Mouse (Mus musculus) cerebral cortex, adult 2 months (tissue): ENCODE data around the gene Nsun2.

Source experiments
- WGBS: fragments of 180-500 bp; shearing (Covaris S2); methylation state at CpG from one replicate; pipeline ENCODE4 v1.1.7; 2018; 5-methylcytosine and 5-hydroxymethylcytosine counted together

Nsun2 gene

DNA sequence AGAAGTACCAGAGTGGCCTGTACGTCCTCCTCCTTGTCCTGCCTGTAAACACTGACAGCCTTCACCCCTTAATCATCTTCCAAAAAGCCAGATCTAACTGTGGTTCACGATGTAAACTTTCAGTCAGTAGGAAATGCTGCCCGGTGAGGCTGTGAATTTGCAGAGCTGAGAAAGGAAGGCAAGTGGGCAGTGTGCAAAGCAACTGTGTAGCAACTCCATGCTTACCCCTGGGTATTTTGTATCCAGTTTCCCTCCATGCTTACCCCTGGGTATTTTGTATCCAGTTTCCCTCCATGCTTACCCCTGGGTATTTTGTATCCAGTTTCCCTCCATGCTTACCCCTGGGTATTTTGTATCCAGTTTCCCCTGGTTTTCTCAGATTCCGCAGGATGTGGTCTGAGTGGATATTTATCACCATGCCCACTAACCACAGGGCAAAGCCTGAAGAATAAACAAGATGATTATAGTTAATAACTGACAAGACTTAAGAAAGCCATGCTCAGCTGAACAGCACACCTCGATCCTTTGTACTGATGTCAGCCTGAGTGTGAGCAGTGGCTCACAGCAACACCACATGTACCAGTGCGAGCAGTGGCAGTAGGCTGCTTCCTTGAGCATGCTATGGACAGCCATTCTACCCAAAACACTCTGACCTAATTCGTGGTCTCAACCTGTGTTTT is 61.2 kb downstream of the Nsun2 start:
- WGBS: 80% methylated on average over 7 of the region's 7 CpGs

DNA sequence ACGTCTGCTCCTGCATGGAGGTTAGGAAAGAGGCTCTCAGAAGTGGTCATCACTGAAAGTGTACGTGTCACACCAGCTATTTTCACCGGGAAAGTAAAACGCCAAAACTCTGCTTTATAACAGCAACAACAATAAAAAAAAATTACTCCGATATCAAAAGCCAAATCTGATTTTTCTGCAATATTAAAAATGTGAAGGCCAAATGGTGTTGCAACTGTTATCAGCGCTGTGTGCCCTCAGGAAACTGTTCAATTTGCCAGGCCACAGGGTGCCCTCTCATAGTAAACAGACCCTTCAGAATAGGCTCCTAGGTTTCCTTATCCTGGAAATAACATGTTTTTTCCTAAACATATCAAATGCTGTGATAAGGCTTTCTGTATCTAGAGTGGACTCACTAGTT is 62.4 kb downstream of the Nsun2 start:
- 92% methylated on average over 6 of the region's 6 CpGs for WGBS

DNA sequence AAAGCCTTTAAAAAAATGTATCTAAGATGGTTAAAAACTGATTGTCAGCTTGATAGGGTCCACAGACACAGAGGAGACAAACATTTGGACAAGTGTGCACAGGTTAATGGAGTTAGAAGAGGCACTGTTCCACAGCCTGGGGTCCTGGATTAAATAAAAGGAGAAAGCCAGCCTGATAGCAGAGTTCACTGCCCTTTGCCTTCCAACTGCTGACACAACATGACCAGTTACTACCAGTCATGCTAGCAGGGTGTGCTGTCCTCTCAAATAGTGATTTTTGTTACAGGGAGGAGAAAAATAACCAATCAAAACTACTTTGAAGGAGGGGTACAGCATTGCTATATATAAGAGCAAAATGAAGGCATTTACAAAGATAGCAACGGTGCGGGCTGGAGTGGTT is 63.0 kb downstream of the Nsun2 start:
- WGBS: 81% methylated on average over 2 of the region's 2 CpGs

DNA sequence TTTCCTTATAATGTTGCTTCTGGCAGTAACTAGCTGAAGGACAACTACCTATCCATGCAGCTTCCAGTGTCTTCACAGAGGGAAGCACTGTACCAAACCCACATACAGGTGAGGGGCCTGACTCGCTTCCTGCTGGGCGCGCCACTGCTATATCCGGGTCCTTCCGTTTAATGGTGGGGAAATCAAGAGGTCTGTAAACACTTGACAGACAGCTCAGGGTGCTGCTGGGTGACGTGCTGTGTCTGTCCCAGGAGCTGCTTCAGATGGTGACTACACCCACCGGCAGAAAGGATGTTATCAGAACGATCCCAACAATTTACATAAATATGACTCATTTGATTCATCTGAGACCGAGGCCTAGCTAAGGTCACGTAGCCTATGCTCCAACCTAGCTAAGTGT is 65.3 kb downstream of the Nsun2 start:
- 86% methylated on average over 10 of the region's 10 CpGs for WGBS

DNA sequence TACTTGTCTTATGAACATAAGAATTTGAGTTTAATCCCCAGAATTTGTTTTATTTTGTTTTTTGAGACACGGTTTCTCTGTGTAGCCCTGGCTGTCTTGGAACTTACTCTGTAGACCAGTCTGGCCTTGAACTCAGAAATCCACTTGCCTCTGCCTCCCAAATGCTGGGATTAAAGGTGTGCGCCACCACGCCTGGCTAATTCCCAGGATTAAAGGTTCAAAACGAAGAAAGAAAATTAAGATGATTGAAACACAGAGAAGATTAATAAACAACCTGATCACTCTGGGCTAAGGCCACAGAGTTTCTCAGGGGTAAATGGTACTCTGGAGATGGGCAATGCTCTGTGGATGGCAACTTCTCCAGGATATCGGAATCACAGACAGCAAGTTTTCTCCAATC is 67.3 kb downstream of the Nsun2 start:
- WGBS: 95% methylated on average over 5 of the region's 5 CpGs

DNA sequence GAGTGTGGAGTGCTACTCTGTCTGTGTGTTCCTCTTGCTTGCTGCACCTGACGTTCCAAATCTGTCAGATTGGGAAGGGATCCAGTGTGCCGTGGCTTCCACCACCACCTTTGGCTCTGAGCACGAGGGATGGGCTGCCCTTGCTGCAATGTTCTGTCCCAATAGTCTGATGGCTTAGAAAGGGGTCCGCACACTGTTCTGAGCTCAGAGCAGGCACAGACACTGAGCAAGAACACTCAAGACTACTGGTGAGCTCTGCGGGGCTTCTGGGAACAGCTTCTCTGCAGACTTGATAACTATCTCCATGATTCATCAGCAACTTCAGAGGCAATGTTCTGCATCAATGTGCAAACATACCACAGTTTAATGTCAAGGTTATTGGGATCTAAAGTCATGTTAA is 67.8 kb downstream of the Nsun2 start:
- 82% methylated on average over 5 of the region's 5 CpGs for WGBS

DNA sequence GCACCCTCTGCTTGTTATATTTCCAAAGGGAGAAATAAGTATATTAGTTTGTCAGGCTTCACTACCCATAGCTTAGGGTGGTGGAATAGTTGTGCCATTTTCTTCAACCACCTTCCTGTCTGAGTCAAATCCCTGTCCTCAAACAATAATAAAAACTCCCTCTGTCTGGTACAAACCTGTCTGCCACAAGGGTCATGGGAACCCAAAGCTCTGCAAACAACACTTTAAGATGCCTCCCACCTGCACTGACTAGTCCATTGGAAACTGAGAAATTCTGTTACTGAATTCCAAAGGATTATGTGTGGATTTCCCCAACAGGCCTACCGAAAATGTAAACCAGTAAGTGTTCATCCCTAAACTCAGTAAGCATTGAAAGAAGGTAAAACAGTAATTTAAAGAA is 71.1 kb downstream of the Nsun2 start:
- WGBS: 88% methylated on average over 1 of the region's 1 CpGs

DNA sequence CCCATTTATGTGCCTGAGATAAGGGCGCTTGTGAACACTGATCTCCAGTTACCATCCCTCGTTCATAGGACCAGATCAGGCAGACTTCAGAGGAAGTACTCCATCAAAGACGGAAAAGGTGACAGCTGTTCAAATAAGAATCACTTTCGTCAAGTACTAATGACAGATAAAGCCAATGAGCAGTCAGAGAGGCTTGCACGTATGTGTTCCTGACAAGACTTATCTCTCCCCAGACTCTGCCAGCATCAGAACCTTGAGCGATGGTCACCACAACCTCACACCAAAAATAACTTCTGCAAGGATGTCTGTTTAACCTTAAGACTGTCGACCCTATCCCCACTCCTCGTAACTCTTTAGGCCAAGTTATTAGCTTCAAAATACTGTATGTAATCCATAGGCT is 75.2 kb downstream of the Nsun2 start:
- WGBS: 88% methylated on average over 8 of the region's 8 CpGs

DNA sequence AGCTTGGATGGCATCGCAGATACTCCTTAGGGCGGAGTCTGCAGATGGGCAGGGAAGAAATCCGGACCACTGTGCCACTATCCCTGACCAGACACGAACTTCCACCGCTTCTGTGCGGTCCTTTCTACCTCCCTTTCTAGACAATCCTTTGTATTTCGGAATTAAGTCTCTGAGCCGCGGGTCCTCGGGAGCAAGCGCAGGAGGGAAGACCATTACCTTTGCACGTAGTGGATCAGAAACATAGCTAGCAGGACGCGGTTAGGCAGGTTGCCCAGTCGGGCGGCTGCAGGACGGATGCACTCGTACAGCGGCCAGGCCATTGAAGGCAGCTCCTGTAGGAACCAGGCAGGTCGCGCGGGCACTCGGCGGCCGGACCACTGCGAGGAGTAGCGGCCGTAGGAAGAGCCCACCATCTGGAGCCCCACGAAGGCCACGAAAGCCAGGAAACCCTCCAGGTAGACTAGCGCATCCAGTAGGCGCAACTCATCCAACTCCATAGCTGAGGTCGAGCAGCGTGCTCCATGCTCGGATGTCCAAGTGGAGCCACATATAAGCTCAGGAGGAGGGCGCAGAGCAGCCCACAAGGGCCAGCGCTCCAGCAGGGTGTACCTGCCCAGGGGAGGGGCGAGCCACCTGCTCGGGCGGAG is 77.3 kb downstream of the Nsun2 start:
- under 1% methylated on average over 40 of the region's 40 CpGs for WGBS

DNA sequence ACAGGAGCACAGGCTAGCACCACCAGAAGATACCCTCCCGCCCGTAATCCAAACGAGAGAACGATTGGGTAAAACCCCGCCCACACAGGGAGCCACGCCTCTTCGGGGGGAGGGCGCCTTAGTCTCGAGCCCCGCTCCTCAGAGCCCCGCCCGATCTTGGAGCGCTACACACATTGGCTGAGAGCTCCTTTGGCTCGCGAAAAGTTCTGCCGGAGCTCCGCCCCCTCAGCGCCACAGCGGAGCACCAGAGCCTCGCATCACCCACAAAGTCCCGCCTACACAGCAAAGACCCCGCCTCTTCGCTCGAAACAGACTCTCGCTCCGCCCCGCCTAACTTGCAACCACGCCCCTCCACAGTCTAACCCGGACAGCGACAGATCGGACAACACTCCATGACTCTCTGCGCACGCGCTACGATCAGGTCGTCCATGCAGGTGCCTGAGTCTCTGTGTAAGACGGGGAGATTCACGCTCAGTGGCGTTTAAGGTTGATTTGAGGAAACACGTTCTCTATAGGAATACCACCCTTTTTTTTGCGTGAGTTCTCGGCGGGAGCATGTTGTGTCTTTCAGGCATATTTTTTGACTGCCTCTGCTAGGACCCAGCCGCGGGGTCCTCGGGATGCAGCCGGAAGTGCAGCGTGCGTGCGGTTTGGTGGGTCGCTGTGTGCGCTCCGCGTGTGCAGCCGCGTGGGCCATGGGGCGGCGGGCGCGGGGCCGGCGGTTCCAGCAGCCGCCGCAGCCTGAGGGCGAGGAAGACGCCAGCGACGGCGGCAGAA is 78.0 kb downstream of the Nsun2 start, which contains the start of gene Srd5a1:
TSS of gene Srd5a1 (minus strand) at position 45 of the 777 bp plus-strand sequence.
- under 1% methylated on average over 69 of the region's 69 CpGs for whole genome bisulfite sequencing

DNA sequence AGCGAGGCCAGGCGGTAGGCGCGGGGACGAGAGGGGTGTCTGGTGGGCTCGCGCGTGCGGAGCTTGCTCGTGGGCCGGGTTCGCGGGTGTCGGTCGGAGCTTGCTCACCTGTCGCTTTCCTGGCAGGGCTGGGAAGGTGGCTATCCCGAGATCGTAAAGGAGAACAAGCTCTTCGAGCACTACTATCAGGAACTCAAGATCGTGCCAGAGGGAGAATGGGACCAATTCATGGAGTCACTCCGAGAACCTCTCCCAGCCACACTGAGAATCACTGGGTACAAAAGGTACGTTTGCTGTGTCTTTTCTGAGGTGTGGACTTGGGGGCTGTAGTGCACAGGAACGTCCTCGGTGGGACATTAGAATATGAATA is 78.6 kb downstream of the Nsun2 start:
- WGBS: under 1% methylated on average over 24 of the region's 24 CpGs

DNA sequence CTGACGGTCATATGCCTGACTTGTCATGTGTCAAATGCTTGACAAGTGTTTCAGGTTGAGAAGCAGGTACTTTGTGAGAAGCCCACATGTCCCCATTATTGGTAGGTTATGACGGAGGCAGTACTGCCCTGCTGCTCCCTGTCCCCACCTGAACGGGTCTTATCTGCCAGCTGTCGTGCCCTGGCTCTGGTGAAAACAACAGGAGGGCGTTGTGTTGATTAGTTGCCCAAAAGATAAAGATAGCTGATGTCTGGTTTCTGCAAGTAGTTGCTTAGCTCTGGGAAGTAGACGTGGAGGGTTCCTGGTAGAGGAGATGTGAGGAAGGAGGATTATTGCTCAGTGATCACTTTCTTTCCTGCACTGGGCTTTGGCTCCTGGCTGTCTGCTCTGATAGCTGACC is 83.2 kb downstream of the Nsun2 start:
- WGBS: 92% methylated on average over 6 of the region's 6 CpGs

DNA sequence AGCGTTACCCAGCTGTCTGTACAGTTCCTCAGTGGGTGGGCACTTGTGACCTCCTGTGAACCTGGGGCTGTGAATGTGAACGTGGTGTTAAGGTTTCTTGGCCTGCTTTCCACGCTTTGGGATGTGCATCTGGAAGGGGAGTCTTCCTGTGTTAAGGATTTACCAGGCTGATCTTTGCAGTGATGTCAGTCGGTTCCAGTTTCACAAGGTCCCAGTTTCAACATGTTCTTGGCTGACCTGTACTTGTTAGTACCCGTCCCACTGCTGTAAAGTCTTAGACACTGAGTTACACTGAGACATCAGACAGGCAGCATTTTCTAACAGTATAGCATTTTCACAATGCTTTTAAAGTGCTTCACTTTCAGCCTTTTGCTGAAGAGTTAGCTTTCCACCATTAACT is 90.3 kb downstream of the Nsun2 start:
- WGBS: 73% methylated on average over 5 of the region's 5 CpGs

DNA sequence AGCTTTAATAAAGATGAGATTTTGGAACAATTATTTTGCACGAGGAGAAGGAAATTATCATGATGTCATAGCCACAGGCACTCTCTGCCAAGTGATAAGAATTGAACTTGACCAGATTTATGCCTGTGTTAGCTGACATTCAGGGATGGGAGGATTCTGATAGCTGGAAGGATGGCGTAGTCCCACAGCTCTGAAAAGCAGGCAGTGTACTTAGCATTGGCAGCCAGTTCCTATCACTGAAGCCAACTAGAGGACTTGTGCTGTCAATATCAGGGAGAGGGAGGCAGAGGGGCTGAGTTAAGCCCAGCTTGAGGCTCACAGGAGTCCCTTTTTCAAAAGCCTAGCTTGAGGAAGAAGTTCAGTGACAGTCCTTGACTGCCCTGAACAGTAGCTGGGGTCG is 91.0 kb downstream of the Nsun2 start:
- WGBS: 75% methylated on average over 3 of the region's 3 CpGs

DNA sequence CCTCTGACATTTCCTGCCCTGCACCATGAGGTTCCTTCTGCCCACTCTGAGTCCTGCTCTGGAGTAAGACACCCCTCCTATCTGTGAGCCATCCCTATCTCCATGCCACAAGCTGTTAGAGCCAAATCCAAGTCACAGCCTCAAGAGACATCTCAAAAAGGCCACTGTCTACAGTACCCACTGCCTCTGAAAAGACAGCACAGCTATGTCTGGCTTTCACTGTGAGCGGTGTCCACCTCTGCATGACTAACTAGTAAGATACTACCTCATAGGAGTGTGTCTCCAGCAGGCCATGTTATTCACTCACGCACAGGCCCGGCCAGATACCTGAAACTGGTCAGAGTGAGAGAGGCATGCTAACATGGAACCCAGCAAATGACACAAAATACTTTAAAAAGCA is 94.4 kb downstream of the Nsun2 start:
- WGBS: 97% methylated on average over 3 of the region's 3 CpGs

DNA sequence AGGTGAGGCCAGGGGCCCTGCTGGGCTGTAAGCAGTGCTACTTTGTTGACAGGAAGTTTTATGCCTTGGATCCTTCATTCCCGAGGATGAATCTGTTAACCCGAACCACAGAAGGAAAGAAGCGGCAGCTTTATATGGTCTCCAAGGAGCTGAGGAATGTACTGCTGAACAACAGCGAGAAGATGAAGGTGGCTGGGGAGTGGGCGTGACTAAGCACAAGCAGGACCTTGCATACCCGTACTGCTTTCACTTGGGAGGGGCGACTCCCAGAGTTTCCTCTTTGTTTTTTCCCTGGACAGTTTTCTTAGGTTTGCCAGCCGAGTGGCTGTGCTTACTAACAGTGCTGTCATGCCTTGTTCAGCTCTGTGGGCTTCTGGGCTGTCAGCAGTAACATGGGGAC is 97.0 kb downstream of the Nsun2 start:
- 71% methylated on average over 8 of the region's 8 CpGs for WGBS

DNA sequence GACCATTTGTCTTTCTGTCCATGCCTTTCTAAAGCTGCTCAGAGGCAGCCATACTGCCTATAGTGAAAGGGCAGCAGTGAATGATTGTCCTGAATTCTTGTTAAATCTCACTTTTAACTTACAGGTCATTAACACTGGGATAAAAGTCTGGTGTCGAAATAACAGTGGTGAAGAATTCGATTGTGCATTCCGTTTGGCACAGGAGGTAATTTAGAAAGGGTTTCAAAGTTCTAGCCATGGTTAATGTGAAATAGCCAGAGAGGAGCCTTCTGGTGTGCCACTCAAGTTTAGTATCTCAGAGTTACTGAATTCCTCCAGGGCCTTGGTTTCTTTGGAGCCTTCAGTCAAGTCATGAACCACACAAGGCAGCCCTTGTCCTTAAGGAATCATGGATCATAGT is 97.6 kb downstream of the Nsun2 start:
- WGBS: 90% methylated on average over 3 of the region's 3 CpGs

DNA sequence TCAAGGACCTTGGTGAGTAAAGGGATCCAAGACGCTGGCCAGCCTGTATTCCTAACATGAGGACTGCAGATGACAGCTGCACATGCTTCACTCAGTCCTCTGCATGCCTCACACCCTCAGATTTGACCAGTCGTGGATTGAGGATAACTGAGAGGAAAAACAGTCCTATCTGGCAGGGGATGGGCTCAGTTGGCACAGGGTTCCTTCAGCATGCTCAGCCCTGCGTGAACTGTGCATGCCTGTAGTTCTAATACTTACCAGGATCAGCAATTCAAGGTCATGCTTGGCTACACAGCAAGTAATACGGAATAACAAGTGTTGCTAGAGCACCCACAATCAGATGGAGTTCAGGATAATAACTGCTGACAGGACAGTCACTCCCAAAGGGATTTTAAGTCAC is 98.1 kb downstream of the Nsun2 start:
- 89% methylated on average over 4 of the region's 4 CpGs for WGBS

DNA sequence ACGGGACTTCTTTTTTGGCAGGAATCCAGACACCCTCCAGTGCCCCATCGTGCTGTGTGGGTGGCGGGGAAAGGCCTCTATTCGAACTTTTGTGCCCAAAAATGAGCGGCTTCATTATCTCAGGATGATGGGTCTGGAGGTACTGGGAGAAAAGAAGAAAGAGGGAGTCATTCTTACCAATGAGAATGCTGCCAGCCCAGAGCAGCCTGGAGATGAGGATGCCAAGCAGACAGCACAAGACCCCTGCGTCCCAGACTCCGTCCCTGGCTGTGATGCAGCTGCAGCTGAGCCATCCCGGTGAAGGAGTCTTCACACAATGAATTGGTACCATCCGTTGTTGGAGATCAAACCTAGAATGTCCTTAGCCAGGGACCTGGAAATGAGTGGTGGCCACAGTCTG is 100.0 kb downstream of the Nsun2 start:
- 61% methylated on average over 9 of the region's 9 CpGs for WGBS

DNA sequence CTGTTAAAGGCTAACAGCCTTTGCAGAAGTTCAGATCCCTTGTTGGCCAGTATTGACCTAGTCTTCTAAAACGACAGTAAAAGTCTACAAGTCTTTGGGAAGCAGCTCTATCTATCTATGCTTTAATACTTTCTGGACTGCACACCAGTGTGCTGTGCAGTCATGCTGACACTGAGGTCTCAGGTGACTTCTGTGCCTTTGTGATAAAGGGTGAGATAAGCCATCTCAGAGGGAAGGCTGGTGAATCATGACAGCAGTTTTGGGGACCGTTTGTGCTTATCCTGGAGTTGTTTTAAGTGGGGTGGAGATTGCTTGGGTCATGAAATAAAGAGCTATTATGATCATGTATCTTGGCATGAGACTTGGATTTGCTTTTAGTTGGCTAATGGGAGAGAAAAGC is 100.4 kb downstream of the Nsun2 start:
- 89% methylated on average over 2 of the region's 2 CpGs for WGBS

DNA sequence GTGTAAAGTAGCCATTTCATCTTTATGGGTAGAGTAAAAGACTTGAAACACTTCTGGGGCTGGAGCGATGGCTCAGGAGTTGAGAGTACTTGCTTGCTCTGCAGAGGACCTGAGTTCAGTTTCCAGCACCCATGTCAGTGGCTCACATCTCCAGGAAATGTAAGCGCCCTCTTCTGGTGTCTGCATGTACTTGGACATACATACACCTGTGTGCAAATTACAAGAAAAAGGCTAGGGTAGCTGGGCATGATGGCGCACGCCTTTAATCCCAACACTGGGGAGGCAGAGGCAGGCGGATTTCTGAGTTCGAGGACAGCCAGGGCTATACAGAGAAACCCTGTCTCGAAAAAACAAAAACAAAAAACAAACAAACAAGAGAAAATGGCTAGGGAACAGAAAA is 102.3 kb downstream of the Nsun2 start:
- 94% methylated on average over 7 of the region's 7 CpGs for WGBS

DNA sequence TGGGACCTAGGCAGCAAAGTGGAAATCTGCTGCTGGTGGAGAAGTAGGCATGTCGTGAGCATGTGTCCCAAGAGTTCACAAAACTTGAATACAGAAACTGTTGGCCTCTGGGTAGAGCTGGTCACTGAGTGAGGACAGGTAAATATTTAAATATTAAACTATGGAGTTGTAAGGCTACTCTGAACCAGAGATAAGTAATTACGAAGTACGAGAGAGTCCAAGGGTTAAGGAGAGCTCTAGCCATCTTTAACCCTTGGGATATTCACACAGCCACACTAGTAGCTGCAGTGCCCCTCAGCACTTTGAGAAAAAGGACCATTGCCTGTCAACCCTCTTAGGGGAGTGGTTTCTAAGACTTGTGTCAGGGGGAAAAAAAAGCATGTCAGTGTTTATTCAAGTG is 102.8 kb downstream of the Nsun2 start:
- 91% methylated on average over 3 of the region's 3 CpGs for WGBS

DNA sequence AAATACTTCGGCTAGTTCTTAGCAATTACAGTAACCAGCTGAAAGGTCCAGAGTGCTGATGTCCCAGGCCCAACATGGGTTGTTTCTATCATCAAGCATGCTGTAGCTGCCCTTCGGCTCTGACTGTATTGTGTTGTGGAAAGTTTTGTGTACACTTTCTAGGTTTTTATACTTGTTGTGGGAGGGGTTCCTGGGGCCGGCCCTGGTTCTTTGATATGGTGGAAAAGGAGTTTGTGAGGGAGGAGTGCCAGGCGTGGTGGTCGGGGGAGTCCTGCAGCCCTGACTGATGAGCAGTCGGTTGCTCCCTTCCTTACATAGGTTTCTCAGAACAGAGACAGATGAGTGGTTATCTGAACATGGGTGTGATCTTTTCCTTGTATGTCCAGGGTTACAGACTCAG is 103.3 kb downstream of the Nsun2 start:
- 88% methylated on average over 6 of the region's 6 CpGs for WGBS
